ENCODE assay signal across 8 mouse cellular contexts in genomic region chr10:75898846-75899245, GRCm38 (mm10). TPM values are rescaled to one million over a fixed set of nuclear protein-coding genes. Genes with fewer than 3 reads are reported as not detected.
DNase-seq lines count a peak whose midpoint lies in the region; ATAC-seq and TF ChIP-seq lines count a peak whose summit lies in the region.

No protein-coding gene starts in this region.

- 23% methylated on average over 3 of the region's 3 CpGs for WGBS in kidney, adult 2 months
- WGBS in forebrain, embryonic 14.5 days: 83% methylated on average over 3 of the region's 3 CpGs
- WGBS in forebrain, embryonic 10.5 days: 85% methylated on average over 3 of the region's 3 CpGs

- no peak overlapping the region for H3K9ac ChIP-seq in forebrain, embryonic 14.5 days (ENCODE audit: low read length)

- DNase-seq in right cerebral cortex, adult 2 months (ENCODE audit: low spot score in 2 of 2): peak; percentile 20 to 22
- DNase-seq in right cerebral cortex, postnatal 14 days: no peak
- peak; percentile 77 to 85 for DNase-seq in gastrocnemius, adult 8-10 months (ENCODE audit: low spot score in 2 of 2)
- peak; percentile 60 for DNase-seq in kidney, adult 2 months
- DNase-seq in forebrain, embryonic 14.5 days (ENCODE audit: low spot score): no peak
- DNase-seq in forebrain, embryonic 10.5 days (ENCODE audit: extremely low spot score, low spot score): no peak
- DNase-seq in spleen, postnatal 10 days (ENCODE audit: low spot score in 2 of 2): no peak

- H3K27me3 ChIP-seq in kidney, adult 2 months (replicated peaks; ENCODE audit: control insufficient read depth, insufficient read depth, low read length): no peaks in the 10 kb centered on the region
- no peaks in the 10 kb centered on the region for H3K27me3 ChIP-seq in forebrain, embryonic 14.5 days (replicated peaks; ENCODE audit: control insufficient read depth, insufficient read depth, low read length)
- no peaks in the 10 kb centered on the region for H3K27me3 ChIP-seq in forebrain, embryonic 10.5 days (ENCODE audit: poor library complexity, severe bottlenecking)

- peak overlapping the region; percentile 33; the same call in 1 of the 2 replicates for H3K27ac ChIP-seq in kidney, adult 2 months (ENCODE audit: insufficient read depth, low read depth, low read length)
- H3K27ac ChIP-seq in forebrain, embryonic 14.5 days (ENCODE audit: low read depth, low read length): no peak overlapping the region
- no peak overlapping the region for H3K27ac ChIP-seq in forebrain, embryonic 10.5 days

- no peak for TF ChIP-seq POLR2A in kidney, adult 2 months (IDR thresholded peaks at IDR 0.05; ENCODE audit: low read depth, low read length)

- no peak for ATAC-seq in frontal cortex, adult (ENCODE audit: low TSS enrichment)
- ATAC-seq in forebrain, embryonic 14.5 days: no peak

- H3K4me1 ChIP-seq in kidney, adult 2 months (ENCODE audit: control insufficient read depth, insufficient read depth, low read length): peaks cover 3% of the 10 kb centered on the region; the same call in 1 of the 2 replicates
- H3K4me1 ChIP-seq in forebrain, embryonic 14.5 days (ENCODE audit: control insufficient read depth, insufficient read depth, low read length): peaks cover under 1% of the 10 kb centered on the region; the same call in 1 of the 2 replicates
- H3K4me1 ChIP-seq in forebrain, embryonic 10.5 days: peaks cover 8% of the 10 kb centered on the region

- no peaks in the 10 kb centered on the region for H3K9me3 ChIP-seq in forebrain, embryonic 14.5 days (replicated peaks; ENCODE audit: control insufficient read depth, low read length)
- H3K9me3 ChIP-seq in forebrain, embryonic 10.5 days: no peaks in the 10 kb centered on the region

- no peak overlapping the region for H3K4me2 ChIP-seq in forebrain, embryonic 14.5 days (ENCODE audit: low read length)

- H3K4me3 ChIP-seq in kidney, adult 2 months (ENCODE audit: insufficient read depth, low read depth, low read length): no peak overlapping the region
- no peak overlapping the region for H3K4me3 ChIP-seq in forebrain, embryonic 14.5 days (ENCODE audit: low read depth, low read length)
- H3K4me3 ChIP-seq in forebrain, embryonic 10.5 days: no peak overlapping the region

- TF ChIP-seq CTCF in kidney, adult 2 months (conservative IDR thresholded peaks at IDR 0.05; ENCODE audit: insufficient read depth, insufficient read length, low read depth, low read length): no peak

- no peaks in the 10 kb centered on the region; the same call in 1 of the 2 replicates for H3K36me3 ChIP-seq in kidney, adult 2 months (ENCODE audit: control insufficient read depth, insufficient read depth, low read length)
- peaks cover 98% of the 10 kb centered on the region for H3K36me3 ChIP-seq in forebrain, embryonic 14.5 days (ENCODE audit: control insufficient read depth, insufficient read depth, low read length)
- peaks cover 100% of the 10 kb centered on the region for H3K36me3 ChIP-seq in forebrain, embryonic 10.5 days (replicated peaks)

RNA-seq across cellular contexts. Expression of gene Derl3, which starts 5.6 kb away (rescaled TPM):
- total RNA-seq in gastrocnemius, adult 8-10 months (2022): 1 to 10 TPM in 1 of 4 experiments, not detected in 3; 1.1 TPM
- 5.0 and 6.4 TPM in 2 replicates for polyA plus RNA-seq in kidney, adult 2 months (2012; rRNA removed)
- polyA plus RNA-seq in forebrain, embryonic 14.5 days (2014; fragmentation: Nextera tagmentation; extraction: Ambion mirVana): 1.6 and 1.7 TPM in 2 replicates
- polyA plus RNA-seq in forebrain, embryonic 10.5 days (2016; fragmentation: Nextera tagmentation; extraction: Ambion mirVana): 1.8 and 2.4 TPM in 2 replicates

RNA-seq across cellular contexts. Expression of gene Smarcb1, which starts 22.6 kb away (rescaled TPM):
- 10 to 100 TPM; 11.0 to 16.7 (median 11.5) TPM for total RNA-seq in gastrocnemius, adult 8-10 months (2022)
- polyA plus RNA-seq in kidney, adult 2 months (2012; rRNA removed): 34.6 and 37.7 TPM in 2 replicates
- polyA plus RNA-seq in forebrain, embryonic 14.5 days (2014; fragmentation: Nextera tagmentation; extraction: Ambion mirVana): 253 and 292 TPM in 2 replicates
- polyA plus RNA-seq in forebrain, embryonic 10.5 days (2016; fragmentation: Nextera tagmentation; extraction: Ambion mirVana): 275 and 283 TPM in 2 replicates

RNA-seq across cellular contexts. Expression of gene Chchd10, which starts 34.1 kb away (rescaled TPM):
- total RNA-seq in gastrocnemius, adult 8-10 months (2022): 1,000 to 10,000 TPM; 1,130 to 1,571 (median 1,273) TPM
- 1,587 and 1,621 TPM in 2 replicates for polyA plus RNA-seq in kidney, adult 2 months (2012; rRNA removed)
- 32.7 TPM in 2 replicates for polyA plus RNA-seq in forebrain, embryonic 14.5 days (2014; fragmentation: Nextera tagmentation; extraction: Ambion mirVana)
- polyA plus RNA-seq in forebrain, embryonic 10.5 days (2016; fragmentation: Nextera tagmentation; extraction: Ambion mirVana): 8.8 and 10.7 TPM in 2 replicates

RNA-seq across cellular contexts. Expression of gene Mmp11, which starts 37.5 kb away (rescaled TPM):
- 1 to 10 TPM in 3 of 4 experiments, under 1 TPM in 1; 0.77 to 2.3 (median 1.4) TPM for total RNA-seq in gastrocnemius, adult 8-10 months (2022)
- 21.5 and 23.9 TPM in 2 replicates for polyA plus RNA-seq in kidney, adult 2 months (2012; rRNA removed)
- 19.4 and 25.1 TPM in 2 replicates for polyA plus RNA-seq in forebrain, embryonic 14.5 days (2014; fragmentation: Nextera tagmentation; extraction: Ambion mirVana)
- polyA plus RNA-seq in forebrain, embryonic 10.5 days (2016; fragmentation: Nextera tagmentation; extraction: Ambion mirVana): 22.5 and 24.6 TPM in 2 replicates

RNA-seq across cellular contexts. Expression of gene Mif, which starts 38.8 kb away (rescaled TPM):
- 100 to 1,000 TPM; 144 to 161 (median 157) TPM for total RNA-seq in gastrocnemius, adult 8-10 months (2022)
- polyA plus RNA-seq in kidney, adult 2 months (2012; rRNA removed): 3,280 and 4,796 TPM in 2 replicates
- polyA plus RNA-seq in forebrain, embryonic 14.5 days (2014; fragmentation: Nextera tagmentation; extraction: Ambion mirVana): 1,715 and 2,306 TPM in 2 replicates
- polyA plus RNA-seq in forebrain, embryonic 10.5 days (2016; fragmentation: Nextera tagmentation; extraction: Ambion mirVana): 3,631 and 3,763 TPM in 2 replicates

Comparison
In these comparisons a context has a peak if more than half of its experiments do, and no peak if none do; other contexts are left out.
1. DNase-seq: peak in right cerebral cortex, adult 2 months (2 of 2), gastrocnemius, adult 8-10 months (2 of 2) and kidney, adult 2 months (single experiment); none in right cerebral cortex, postnatal 14 days (single experiment), forebrain, embryonic 14.5 days (single experiment), forebrain, embryonic 10.5 days (single experiment) and spleen, postnatal 10 days (0 of 2).
2. RNA of gene Chchd10, which starts 34.1 kb away (polyA plus RNA-seq): 1,587 to 1,621 TPM in kidney, adult 2 months; 32.7 TPM in forebrain, embryonic 14.5 days and 8.8 to 10.7 TPM in forebrain, embryonic 10.5 days; every median in the first group is over 10 times any median in the second.